Mouse (Mus musculus): ENCODE data around the gene Zfyve1. TPM values are rescaled to one million over a fixed set of nuclear protein-coding genes. Genes with fewer than 3 reads are reported as not detected.
"Not testable (repeated sequence)": the region's sequence is repeated elsewhere in the genome, so short reads cannot be mapped to it uniquely, and the experiment has no call there.

The Zfyve1 gene
- 24.8 and 27.8 TPM in 2 replicates for polyA plus RNA-seq (2015; fragmentation: Nextera tagmentation; extraction: Ambion mirVana)

- Histone ChIP-seq H3K36me3 (peaks cover 17% of the 10 kb centered on the region), H3K4me1 (replicated peaks) (peaks cover 38% of the 10 kb centered on the region), H3K4me3 (peak within 1 kb of the TSS; percentile 93), H3K27me3 (no peaks in the 10 kb centered on the region), H3K4me2 (peak within 1 kb of the TSS; percentile 78), H3K9me3 (no peaks in the 10 kb centered on the region), H3K9ac (peak within 1 kb of the TSS; percentile 99), H3K27ac (replicated peaks) (peak within 1 kb of the TSS; percentile 96)
- peak; percentile 99 for ATAC-seq (ENCODE audit: low FRiP score, low read depth)
- under 1% methylated on average over 27 of the region's 28 CpGs for WGBS
Observed at GRCm38 (mm10) chr12:83597025-83597501, at the start of gene Zfyve1. TSS of gene Zfyve1 (minus strand) at chr12:83597222.

- no peak for ATAC-seq (ENCODE audit: low FRiP score, low read depth)
Observed at GRCm38 (mm10) chr12:83643116-83643515, 46.1 kb upstream of the Zfyve1 start.

DNA sequence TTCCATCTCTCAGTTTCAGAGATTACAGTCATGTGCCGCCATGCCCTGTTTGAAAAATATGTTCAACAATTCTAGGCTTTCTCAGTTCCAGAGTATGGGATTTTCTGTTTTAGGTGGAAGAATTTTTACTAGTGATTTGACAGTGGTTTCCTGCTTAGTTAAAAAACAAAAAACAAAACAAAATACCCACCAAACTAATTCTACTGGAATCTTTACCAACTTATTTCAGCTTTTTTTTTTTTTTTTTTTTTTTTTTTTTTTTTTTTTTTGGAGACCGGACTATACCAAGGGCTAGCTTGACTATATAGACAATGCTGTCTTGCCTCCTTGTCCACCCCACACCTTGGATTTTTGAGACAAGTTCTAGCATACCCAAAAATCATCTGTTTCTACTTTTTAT lies 44.2 kb upstream of the Zfyve1 start:
- no peak overlapping the region for H3K27ac ChIP-seq (replicated peaks)
- peaks cover 49% of the 10 kb centered on the region for H3K36me3 ChIP-seq
- 96% methylated on average over 2 of the region's 2 CpGs for WGBS
- H3K27me3 ChIP-seq: no peaks in the 10 kb centered on the region
- no peak overlapping the region for H3K4me3 ChIP-seq
- no peak overlapping the region for H3K4me2 ChIP-seq
- no peaks in the 10 kb centered on the region for H3K4me1 ChIP-seq (replicated peaks)
- H3K9me3 ChIP-seq: no peaks in the 10 kb centered on the region
- H3K9ac ChIP-seq: no peak overlapping the region
- no peak for ATAC-seq (ENCODE audit: low FRiP score, low read depth)

More at GRCm38 (mm10) chr12:83643116-83643515, 46.1 kb upstream of the Zfyve1 start:
- Histone ChIP-seq H3K4me3 (no peak overlapping the region), H3K27ac (replicated peaks) (no peak overlapping the region), H3K4me1 (replicated peaks) (no peaks in the 10 kb centered on the region), H3K36me3 (peaks cover 48% of the 10 kb centered on the region), H3K9me3 (no peaks in the 10 kb centered on the region), H3K27me3 (no peaks in the 10 kb centered on the region), H3K9ac (no peak overlapping the region), H3K4me2 (no peak overlapping the region)
- WGBS: 93% methylated on average over 1 of the region's 1 CpGs

DNA sequence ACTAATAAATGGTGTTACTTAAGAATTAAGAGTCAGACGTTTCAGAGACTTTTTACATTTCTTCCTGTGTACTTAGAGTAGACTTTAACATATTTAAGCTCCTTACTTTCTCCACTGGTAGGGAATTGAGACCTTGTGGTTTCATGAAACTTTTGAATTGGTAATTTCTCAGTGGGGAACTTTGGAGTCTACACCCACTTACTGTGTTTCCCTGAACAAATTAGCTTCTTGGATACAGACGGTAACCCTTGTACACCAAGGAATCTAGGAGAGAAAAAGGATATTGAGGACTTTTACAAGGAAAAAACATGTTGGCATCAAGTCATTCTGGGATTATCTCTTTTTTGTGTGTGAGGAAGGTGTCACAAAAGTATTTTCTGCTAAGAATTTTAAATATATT lies 36.8 kb upstream of the Zfyve1 start:
- no peaks in the 10 kb centered on the region for H3K9me3 ChIP-seq
- H3K27me3 ChIP-seq: no peaks in the 10 kb centered on the region
- no peak overlapping the region for H3K27ac ChIP-seq (replicated peaks)
- H3K4me1 ChIP-seq (replicated peaks): peaks cover 15% of the 10 kb centered on the region
- H3K4me2 ChIP-seq: peak overlapping the region; percentile 71
- peak overlapping the region; percentile 11 for H3K4me3 ChIP-seq
- 49% methylated on average over 2 of the region's 2 CpGs for WGBS
- peaks cover 16% of the 10 kb centered on the region for H3K36me3 ChIP-seq
- no peak overlapping the region for H3K9ac ChIP-seq
- ATAC-seq (ENCODE audit: low FRiP score, low read depth): no peak

DNA sequence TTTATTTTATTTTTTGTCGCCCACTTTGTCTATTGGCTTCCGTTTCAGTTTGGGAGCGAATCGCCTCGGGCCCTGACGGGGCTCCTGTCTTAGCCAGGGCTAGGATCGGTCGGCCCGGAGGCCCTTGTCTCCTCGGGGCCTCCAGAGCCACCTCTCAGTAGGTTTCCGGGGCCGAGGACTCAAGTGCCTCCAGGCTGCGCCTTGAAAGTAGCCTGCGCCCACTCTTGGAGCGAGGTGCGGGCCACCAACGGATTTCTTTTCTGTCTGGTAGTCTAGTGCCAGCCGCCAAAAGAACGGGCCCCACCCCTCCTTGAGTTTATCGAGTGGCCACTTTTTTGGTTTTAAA lies 35.6 kb upstream of the Zfyve1 start:
- peak; percentile 24; the same call in 1 of the 2 replicates for ATAC-seq (ENCODE audit: low FRiP score, low read depth)
- 0% methylated on average over 20 of the region's 20 CpGs for WGBS
- H3K4me2 ChIP-seq: peak overlapping the region; percentile 71

DNA sequence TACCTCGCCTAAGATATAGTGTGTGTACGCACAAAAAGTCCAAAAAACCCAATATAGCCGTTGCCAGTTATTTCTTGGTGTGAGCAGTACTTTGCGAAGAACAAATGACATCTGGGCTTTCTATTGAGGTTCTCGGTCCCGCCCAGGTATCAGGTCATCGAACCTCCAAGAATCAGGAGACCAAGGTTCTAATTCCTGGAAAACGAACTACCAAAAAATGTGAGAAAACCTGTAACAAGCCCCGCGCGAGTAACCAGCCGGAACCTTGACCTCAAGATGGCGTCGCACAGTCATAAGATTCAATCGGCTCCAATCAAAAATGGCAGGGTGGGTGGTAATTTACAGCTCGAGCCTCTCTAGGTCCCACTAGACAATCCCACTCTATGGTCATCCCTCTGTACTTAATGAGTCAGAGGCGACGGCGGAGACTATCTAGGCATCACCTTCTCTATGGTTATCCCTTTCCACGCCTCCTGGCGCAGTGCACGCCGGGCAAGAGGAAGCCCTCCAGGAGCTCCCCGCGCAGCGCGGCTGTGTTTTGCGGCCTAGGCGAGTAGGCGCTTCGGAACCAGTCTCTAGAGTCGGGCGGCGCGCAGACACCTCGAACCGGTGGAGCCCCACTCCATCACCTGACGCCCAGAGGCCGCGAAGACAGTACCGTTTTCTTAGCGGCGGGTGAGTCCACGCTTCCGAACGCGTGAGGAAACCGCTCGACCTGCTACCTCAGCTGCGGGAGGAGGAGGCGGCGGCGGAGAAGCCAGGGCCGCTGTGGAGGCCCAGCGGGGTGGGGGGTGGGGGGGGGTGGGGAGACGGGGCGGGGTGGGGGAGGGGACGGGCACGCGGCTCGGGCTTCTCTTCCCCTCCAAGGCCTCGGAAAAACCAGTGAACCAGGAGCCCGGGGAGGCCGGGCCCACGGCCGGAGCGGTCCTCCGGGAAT lies 35.0 kb upstream of the Zfyve1 start:
- Histone ChIP-seq H3K4me2 (peak overlapping the region; percentile 71), H3K4me1 (replicated peaks) (peaks cover 15% of the 10 kb centered on the region), H3K27me3 (no peaks in the 10 kb centered on the region), H3K9ac (peak overlapping the region; percentile 97), H3K4me3 (peak overlapping the region; percentile 92), H3K27ac (replicated peaks) (peak overlapping the region; percentile 90), H3K36me3 (peaks cover 4% of the 10 kb centered on the region), H3K9me3 (no peaks in the 10 kb centered on the region)
- WGBS: under 1% methylated on average over 53 of the region's 68 CpGs
- peak; percentile 100 for ATAC-seq (ENCODE audit: low FRiP score, low read depth)

More for the DNA sequence above, 35.6 kb upstream of the Zfyve1 start:
- peak overlapping the region; percentile 90 for H3K27ac ChIP-seq (replicated peaks)
- H3K4me3 ChIP-seq: peak overlapping the region; percentile 92
- peak overlapping the region; percentile 97 for H3K9ac ChIP-seq
- no peaks in the 10 kb centered on the region for H3K9me3 ChIP-seq
- peaks cover 10% of the 10 kb centered on the region for H3K36me3 ChIP-seq
- H3K27me3 ChIP-seq: no peaks in the 10 kb centered on the region
- peaks cover 15% of the 10 kb centered on the region for H3K4me1 ChIP-seq (replicated peaks)

- not testable (repeated sequence) for ATAC-seq (ENCODE audit: low FRiP score, low read depth); H3K9me3 ChIP-seq; H3K36me3 ChIP-seq; H3K27me3 ChIP-seq
- H3K4me1 ChIP-seq (replicated peaks): peaks cover 15% of the 10 kb centered on the region
- H3K4me3 ChIP-seq: peak within 1 kb of the TSS; percentile 92
- H3K4me2 ChIP-seq: peak within 1 kb of the TSS; percentile 58
- peak within 1 kb of the TSS; percentile 90 for H3K27ac ChIP-seq (replicated peaks)
- no CpG with 5 or more reads among the region's 5 CpGs for WGBS
- H3K9ac ChIP-seq: peak within 1 kb of the TSS; percentile 97
Observed at GRCm38 (mm10) chr12:83630936-83631335, 33.9 kb upstream of the Zfyve1 start, which contains the start of gene Rbm25. TSS of gene Rbm25 (plus strand) at chr12:83631236.

DNA sequence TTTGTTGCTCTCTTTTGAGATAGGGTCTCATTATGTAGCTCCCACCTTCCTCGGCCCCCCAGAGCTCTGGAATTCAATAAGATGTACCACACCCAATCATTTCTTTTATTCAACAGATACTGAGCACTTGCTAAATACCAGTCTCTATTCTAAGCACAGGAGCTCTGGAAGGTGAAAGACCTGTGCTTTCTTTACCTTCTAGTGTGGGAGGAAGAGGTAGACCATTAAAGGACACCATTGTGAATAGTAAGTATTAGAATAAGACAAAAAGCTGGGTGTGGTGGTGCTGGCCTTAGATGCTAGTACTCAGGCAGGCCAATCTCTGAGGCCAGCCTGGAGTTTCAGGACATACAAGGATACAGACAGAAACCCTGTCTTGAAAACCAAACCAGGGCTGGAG lies 27.3 kb upstream of the Zfyve1 start:
- ATAC-seq (ENCODE audit: low FRiP score, low read depth): no peak
- WGBS: 95% methylated on average over 1 of the region's 1 CpGs
- H3K9ac ChIP-seq: no peak overlapping the region

DNA sequence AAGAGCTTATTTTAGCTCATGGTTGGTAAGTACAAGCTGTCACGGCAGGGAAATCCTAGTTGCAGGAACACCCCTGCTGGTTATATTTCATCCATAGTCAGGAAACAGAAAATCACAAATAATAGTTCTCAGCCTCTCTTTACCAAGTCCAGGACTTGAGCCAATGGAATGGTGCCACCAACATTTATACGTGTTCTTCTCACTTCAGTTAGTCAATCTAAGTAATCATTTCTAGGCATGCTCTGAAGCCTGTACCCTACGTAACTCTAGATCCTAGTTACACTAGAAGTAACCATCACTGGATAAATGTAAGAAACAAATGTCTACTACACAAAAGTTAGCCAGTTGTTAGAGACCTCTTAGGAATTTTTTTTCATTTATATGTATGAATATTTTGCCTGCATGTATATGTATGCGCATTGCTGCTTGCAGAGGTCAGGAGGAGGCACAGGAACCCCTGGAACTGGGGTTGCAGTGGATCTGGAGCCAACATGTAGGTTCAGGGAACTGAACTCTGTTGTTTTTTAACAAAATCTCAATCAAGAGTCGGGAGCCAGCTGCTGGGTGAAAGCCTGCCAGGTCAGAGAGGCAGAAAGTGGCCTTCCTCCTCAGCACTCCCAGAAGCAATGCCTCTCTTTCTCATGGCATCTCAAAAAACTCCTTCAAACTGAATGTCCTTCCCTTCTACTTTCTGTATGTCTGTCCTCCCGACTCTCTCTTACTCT lies 25.2 kb upstream of the Zfyve1 start:
- 82% methylated on average over 6 of the region's 6 CpGs for WGBS
- no peak overlapping the region for H3K27ac ChIP-seq (replicated peaks)
- no peak for ATAC-seq (ENCODE audit: low FRiP score, low read depth)
- H3K9ac ChIP-seq: no peak overlapping the region
- no peaks in the 10 kb centered on the region for H3K9me3 ChIP-seq
- H3K4me2 ChIP-seq: no peak overlapping the region
- H3K36me3 ChIP-seq: no peaks in the 10 kb centered on the region
- no peaks in the 10 kb centered on the region for H3K4me1 ChIP-seq (replicated peaks)
- no peak overlapping the region for H3K4me3 ChIP-seq
- no peaks in the 10 kb centered on the region for H3K27me3 ChIP-seq

More for the DNA sequence above, 27.3 kb upstream of the Zfyve1 start:
- H3K36me3 ChIP-seq: no peaks in the 10 kb centered on the region
- no peaks in the 10 kb centered on the region for H3K4me1 ChIP-seq (replicated peaks)
- H3K4me2 ChIP-seq: no peak overlapping the region
- H3K4me3 ChIP-seq: no peak overlapping the region
- H3K9me3 ChIP-seq: no peaks in the 10 kb centered on the region
- H3K27ac ChIP-seq (replicated peaks): no peak overlapping the region
- no peaks in the 10 kb centered on the region for H3K27me3 ChIP-seq

DNA sequence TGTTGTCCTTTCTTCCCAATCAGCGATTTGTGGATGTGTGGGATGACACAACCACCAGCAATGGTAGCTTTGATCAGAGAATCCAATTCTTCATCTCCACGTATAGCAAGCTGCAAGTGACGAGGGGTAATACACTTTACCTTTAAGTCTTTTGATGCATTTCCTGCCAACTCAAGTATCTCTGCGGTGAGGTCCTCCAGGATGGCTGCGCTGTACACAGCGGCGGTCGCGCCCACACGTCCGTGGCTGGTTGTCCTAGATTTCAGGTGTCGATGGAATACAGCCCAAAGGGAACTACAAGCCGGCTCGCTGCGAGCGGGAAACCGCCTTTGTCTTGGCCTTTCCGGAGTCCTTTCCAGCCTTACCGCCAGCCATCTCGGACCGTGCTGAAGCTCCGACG lies 23.7 kb upstream of the Zfyve1 start:
- H3K4me1 ChIP-seq (replicated peaks); H3K36me3 ChIP-seq; H3K9me3 ChIP-seq; ATAC-seq (ENCODE audit: low FRiP score, low read depth); H3K27me3 ChIP-seq; H3K27ac ChIP-seq (replicated peaks); H3K9ac ChIP-seq; H3K4me3 ChIP-seq: not testable (repeated sequence)
- 72% methylated on average over 23 of the region's 23 CpGs for WGBS
- 0 out of 2 replicates have a peak overlapping the region, but pooled peaks have one; percentile 15 for H3K4me2 ChIP-seq

DNA sequence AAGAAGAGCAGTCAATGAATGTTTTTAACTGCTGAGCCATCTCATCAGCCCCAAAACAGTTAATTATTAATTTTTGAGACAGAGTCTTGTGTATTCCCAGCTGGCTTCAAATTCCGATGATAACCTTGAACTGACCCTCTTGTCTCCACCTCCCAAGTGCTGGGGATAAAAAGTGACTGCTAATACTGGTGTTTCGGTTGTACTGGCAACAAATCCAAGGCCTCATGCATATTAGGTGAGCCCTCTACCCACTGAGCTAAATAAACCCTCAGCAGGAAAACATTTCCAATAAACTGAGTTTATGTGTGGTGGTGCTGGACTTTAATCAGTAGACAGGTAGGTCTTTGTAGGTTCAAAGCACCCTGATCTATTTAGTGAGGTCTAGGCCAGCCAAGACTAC lies 22.0 kb upstream of the Zfyve1 start:
- Histone ChIP-seq H3K9ac (no peak overlapping the region), H3K4me2 (no peak overlapping the region), H3K27me3 (no peaks in the 10 kb centered on the region), H3K4me1 (replicated peaks) (no peaks in the 10 kb centered on the region), H3K9me3 (no peaks in the 10 kb centered on the region), H3K27ac (replicated peaks) (no peak overlapping the region), H3K4me3 (no peak overlapping the region), H3K36me3 (no peaks in the 10 kb centered on the region)
- WGBS: 67% methylated on average over 2 of the region's 2 CpGs
- ATAC-seq (ENCODE audit: low FRiP score, low read depth): no peak

- WGBS: 95% methylated on average over 5 of the region's 5 CpGs
- no peaks in the 10 kb centered on the region for H3K9me3 ChIP-seq
- no peak overlapping the region for H3K4me3 ChIP-seq
- H3K27me3 ChIP-seq: no peaks in the 10 kb centered on the region
- H3K9ac ChIP-seq: no peak overlapping the region
- no peak for ATAC-seq (ENCODE audit: low FRiP score, low read depth)
- H3K36me3 ChIP-seq: no peaks in the 10 kb centered on the region
- H3K27ac ChIP-seq (replicated peaks): no peak overlapping the region
- H3K4me2 ChIP-seq: no peak overlapping the region
- no peaks in the 10 kb centered on the region for H3K4me1 ChIP-seq (replicated peaks)
Observed at GRCm38 (mm10) chr12:83617261-83617660, 20.2 kb upstream of the Zfyve1 start.

Measured in hindbrain, embryonic 15.5 days (tissue).